Mouse (Mus musculus): ENCODE results near the gene Rbp7.

GRCm38 (mm10) chr4:149426325-149427199 is 28.2 kb downstream of the Rbp7 start, which contains the start of gene Ube4b:
- no peak for TF ChIP-seq CTCF (IDR thresholded peaks at IDR 0.05; ENCODE audit: control insufficient read depth, insufficient read depth, insufficient read length)
- TF ChIP-seq MAX (IDR thresholded peaks at IDR 0.05) = no peak

All from C2C12 (cell line).